13 mouse cellular contexts compared by ENCODE assay signal in the genomic region with DNA sequence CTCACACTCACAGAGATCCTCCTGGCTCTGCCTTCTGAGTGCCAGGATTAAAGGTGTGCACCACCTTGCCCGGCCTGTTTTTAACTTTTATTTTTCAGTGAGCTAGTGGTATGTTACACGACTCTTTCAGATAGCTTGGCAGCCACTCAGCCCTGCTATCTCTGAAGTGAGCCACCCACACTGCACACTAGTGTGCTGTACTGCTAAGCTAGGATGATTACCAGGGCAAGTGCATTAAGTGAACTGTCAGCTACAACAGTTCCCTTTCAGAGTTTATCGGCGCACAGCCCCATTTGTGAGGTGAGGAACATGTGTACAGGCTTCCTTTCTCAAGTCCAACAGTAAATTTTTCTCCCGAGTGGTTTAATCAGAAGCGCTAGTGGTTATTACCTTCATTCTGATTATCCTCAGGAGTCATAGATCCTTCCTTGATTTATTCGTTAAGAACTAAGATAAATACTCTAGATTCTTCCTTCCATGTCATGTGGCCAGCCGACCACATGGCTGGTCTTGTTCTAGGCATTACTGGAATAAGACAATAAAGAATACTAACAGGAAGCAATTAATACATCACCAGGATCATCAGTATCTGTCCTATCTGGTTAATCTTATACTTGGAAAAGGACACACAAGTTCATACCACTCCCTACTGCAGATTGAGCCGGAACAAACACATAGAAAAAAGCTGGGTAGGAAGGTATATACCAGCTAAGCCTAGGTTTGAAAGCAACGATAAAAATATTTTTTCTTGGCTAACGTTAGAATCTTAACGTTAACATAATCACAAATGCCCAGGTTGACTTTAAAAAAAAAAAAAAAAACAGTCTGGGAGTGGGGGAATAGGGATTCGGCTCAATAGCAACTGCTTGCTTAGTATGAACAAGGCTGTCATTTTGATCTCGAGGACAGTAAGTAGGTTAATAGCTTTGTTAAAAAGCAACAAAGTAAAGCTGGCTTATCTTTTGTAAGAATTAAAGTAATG. TPM values are rescaled to one million over a fixed set of nuclear protein-coding genes. Genes with fewer than 3 reads are reported as not detected.
DNase-seq lines count a peak whose midpoint lies in the region; ATAC-seq and TF ChIP-seq lines count a peak whose summit lies in the region.
"Had no signal": no experiment of that assay in that cellular context is flagged by ENCODE, and none has a peak within 500 bp of the region (broad histone marks: within the 10 kb centered on the region; RNA-seq: fewer than 3 reads in every experiment).

No protein-coding gene starts in this region.

- TF ChIP-seq CTCF in intestine, postnatal 0 days (IDR thresholded peaks at IDR 0.05; ENCODE audit: low read depth), result no peak

- DNase-seq in frontal cortex, adult 2 months (ENCODE audit: extremely low spot score in 1 of 2, low spot score in 1 of 2), result no peak
- peak; percentile 21 to 77 for DNase-seq in layer of hippocampus, adult 18-20 months (ENCODE audit: low spot score in 2 of 2)
- no peak for DNase-seq in layer of hippocampus, postnatal 10 days (ENCODE audit: low spot score in 2 of 2)
- DNase-seq in spleen, postnatal 14 days (ENCODE audit: low spot score in 2 of 2), result peak; percentile 46 to 48
- no peak for DNase-seq in hindbrain, embryonic 10.5 days (ENCODE audit: low spot score)
- no peak for DNase-seq in midbrain, embryonic 11.5 days (ENCODE audit: low spot score, missing footprints)
- DNase-seq: cerebellum, adult 11 months; lung, postnatal 36 days; thymus, adult 2 months had no signal

- no peak overlapping the region for H3K9ac ChIP-seq in intestine, postnatal 0 days (ENCODE audit: low read depth, low read length)
- no peak overlapping the region for H3K9ac ChIP-seq in midbrain, embryonic 11.5 days (ENCODE audit: low read length)

- H3K27ac ChIP-seq in intestine, postnatal 0 days (ENCODE audit: low read depth, low read length), result no peak overlapping the region
- no peak overlapping the region for H3K27ac ChIP-seq in hindbrain, embryonic 10.5 days
- H3K27ac ChIP-seq in midbrain, embryonic 11.5 days (ENCODE audit: low read depth, low read length), result no peak overlapping the region
- H3K27ac ChIP-seq: kidney, postnatal 0 days had no signal

- no peaks in the 10 kb centered on the region for H3K36me3 ChIP-seq in intestine, postnatal 0 days (ENCODE audit: control insufficient read depth, insufficient read depth)
- H3K36me3 ChIP-seq in hindbrain, embryonic 10.5 days, result no peaks in the 10 kb centered on the region
- H3K36me3 ChIP-seq in midbrain, embryonic 11.5 days (ENCODE audit: control insufficient read depth, insufficient read depth, low read length), result no peaks in the 10 kb centered on the region

- WGBS in intestine, postnatal 0 days, result 37% methylated on average over 14 of the region's 14 CpGs
- WGBS in hindbrain, embryonic 10.5 days, result 85% methylated on average over 14 of the region's 14 CpGs
- WGBS in midbrain, embryonic 11.5 days, result 85% methylated on average over 14 of the region's 14 CpGs

- H3K4me2 ChIP-seq in intestine, postnatal 0 days (replicated peaks; ENCODE audit: low read depth), result peak overlapping the region; percentile 22
- H3K4me2 ChIP-seq in midbrain, embryonic 11.5 days, result no peak overlapping the region

- H3K27me3 ChIP-seq in intestine, postnatal 0 days (replicated peaks; ENCODE audit: control insufficient read depth, insufficient read depth, low read length), result no peaks in the 10 kb centered on the region
- no peaks in the 10 kb centered on the region for H3K27me3 ChIP-seq in hindbrain, embryonic 10.5 days (ENCODE audit: insufficient read depth, poor library complexity, severe bottlenecking)
- H3K27me3 ChIP-seq in midbrain, embryonic 11.5 days (ENCODE audit: control insufficient read depth, insufficient read depth, low read length), result no peaks in the 10 kb centered on the region

- H3K4me1 ChIP-seq in intestine, postnatal 0 days (replicated peaks; ENCODE audit: control insufficient read depth, insufficient read depth, low read length), result no peaks in the 10 kb centered on the region
- 0 out of 2 replicates have a peak, but pooled peaks cover 4% of the 10 kb centered on the region for H3K4me1 ChIP-seq in hindbrain, embryonic 10.5 days (replicated peaks)
- H3K4me1 ChIP-seq in midbrain, embryonic 11.5 days (ENCODE audit: control insufficient read depth, insufficient read depth, low read length), result peaks cover 6% of the 10 kb centered on the region; the same call in 1 of the 2 replicates

- H3K9me3 ChIP-seq in intestine, postnatal 0 days (ENCODE audit: control insufficient read depth), result no peaks in the 10 kb centered on the region
- H3K9me3 ChIP-seq in hindbrain, embryonic 10.5 days, result no peaks in the 10 kb centered on the region
- no peaks in the 10 kb centered on the region for H3K9me3 ChIP-seq in midbrain, embryonic 11.5 days (ENCODE audit: control insufficient read depth, low read length)

- H3K4me3 ChIP-seq in intestine, postnatal 0 days (ENCODE audit: low read depth, low read length), result no peak overlapping the region
- H3K4me3 ChIP-seq in hindbrain, embryonic 10.5 days, result no peak overlapping the region
- H3K4me3 ChIP-seq in midbrain, embryonic 11.5 days (ENCODE audit: low read depth, low read length), result no peak overlapping the region
- H3K4me3 ChIP-seq: myocyte had no signal

- ATAC-seq in frontal cortex, adult (ENCODE audit: low TSS enrichment), result peak; percentile 81
- peak; percentile 70 for ATAC-seq in intestine, postnatal 0 days
- ATAC-seq in midbrain, embryonic 11.5 days (ENCODE audit: low FRiP score), result no peak

RNA-seq across cellular contexts. Expression of a gene that starts 6.4 kb away (rescaled TPM):
- 83.9 and 88.6 TPM in 2 replicates for polyA plus RNA-seq in frontal cortex, adult 2 months (2012; rRNA removed)
- 100 to 1,000 TPM in 1 of 2 experiments, 10 to 100 TPM in 1; 87.0 to 107 TPM for total RNA-seq in layer of hippocampus, adult 18-20 months (2021)
- 100 to 1,000 TPM in 1 of 2 experiments, 10 to 100 TPM in 1; 91.6 to 119 TPM for total RNA-seq in layer of hippocampus, postnatal 10 days (2021)
- 22.8 and 28.2 TPM in 2 replicates for polyA plus RNA-seq in intestine, postnatal 0 days (2015; fragmentation: Nextera tagmentation; extraction: Ambion mirVana)
- 111 and 125 TPM in 2 replicates for polyA plus RNA-seq in hindbrain, embryonic 10.5 days (2016; fragmentation: Nextera tagmentation; extraction: Ambion mirVana)
- polyA plus RNA-seq in midbrain, embryonic 11.5 days (2014; fragmentation: Nextera tagmentation; extraction: Ambion mirVana), result 150 and 154 TPM in 2 replicates

RNA-seq across cellular contexts. Expression of a gene that starts 42.0 kb away (rescaled TPM):
- 59.6 and 63.5 TPM in 2 replicates for polyA plus RNA-seq in frontal cortex, adult 2 months (2012; rRNA removed)
- total RNA-seq in layer of hippocampus, adult 18-20 months (2021), result 10 to 100 TPM; 46.7 to 49.2 TPM
- 10 to 100 TPM; 39.8 to 40.2 TPM for total RNA-seq in layer of hippocampus, postnatal 10 days (2021)
- polyA plus RNA-seq in intestine, postnatal 0 days (2015; fragmentation: Nextera tagmentation; extraction: Ambion mirVana), result 43.4 and 43.7 TPM in 2 replicates
- 58.5 and 72.0 TPM in 2 replicates for polyA plus RNA-seq in hindbrain, embryonic 10.5 days (2016; fragmentation: Nextera tagmentation; extraction: Ambion mirVana)
- polyA plus RNA-seq in midbrain, embryonic 11.5 days (2014; fragmentation: Nextera tagmentation; extraction: Ambion mirVana), result 79.2 and 85.3 TPM in 2 replicates

Comparison
In these comparisons a context has a peak if more than half of its experiments do, and no peak if none do; other contexts are left out.
1. DNase-seq: peak in layer of hippocampus, adult 18-20 months (2 of 2) and spleen, postnatal 14 days (2 of 2); none in frontal cortex, adult 2 months (0 of 2), layer of hippocampus, postnatal 10 days (0 of 2), hindbrain, embryonic 10.5 days (single experiment) and midbrain, embryonic 11.5 days (single experiment).